Mouse (Mus musculus) heart, embryonic 16.5 days (tissue): ENCODE data around the gene Rffl. TPM values are rescaled to one million over a fixed set of nuclear protein-coding genes. Genes with fewer than 3 reads are reported as not detected.

Experiments used
- ATAC-seq: fragments of 200-750 bp; cut with Nextera tagmentation; replicated peaks from 2 replicates; pipeline ENCODE4 v1.8.0; 2017; ENCODE audit warnings: moderate number of reproducible peaks; ENCODE audit not compliant: insufficient read depth, low FRiP score; ENCODE audit errors: extremely low read depth
- H3K27ac ChIP-seq: fragments of 300-500 bp; sonication (generic); 2 replicates; pipeline ENCODE4 v1.5.1; 2014; ENCODE audit warnings: mild to moderate bottlenecking, low read length, control low read depth, moderate library complexity
- H3K27me3 ChIP-seq: fragments of 300-500 bp; sonication (generic); 2 replicates; pipeline ENCODE4 v1.6.1; 2014; ENCODE audit warnings: low read length, mixed read lengths; ENCODE audit not compliant: control insufficient read depth, insufficient read depth
- H3K36me3 ChIP-seq: fragments of 300-500 bp; sonication (generic); 2 replicates; pipeline ENCODE4 v1.6.1; 2014; ENCODE audit not compliant: control insufficient read depth, insufficient read depth
- H3K4me1 ChIP-seq: fragments of 300-500 bp; sonication (generic); 2 replicates; pipeline ENCODE4 v1.6.1; 2014; ENCODE audit warnings: low read length, mixed read lengths; ENCODE audit not compliant: control insufficient read depth, insufficient read depth
- H3K4me2 ChIP-seq: fragments of 300-500 bp; sonication (generic); 2 replicates; pipeline ENCODE4 v1.6.1; 2014; ENCODE audit warnings: low read depth, mild to moderate bottlenecking, control low read depth, low read length
- H3K4me3 ChIP-seq: fragments of 300-500 bp; sonication (generic); 2 replicates; pipeline ENCODE4 v1.5.1; 2014; ENCODE audit warnings: mild to moderate bottlenecking, control low read depth, low read length
- H3K9ac ChIP-seq: fragments of 300-500 bp; sonication (generic); 2 replicates; pipeline ENCODE4 v1.6.1; 2014; ENCODE audit warnings: low read length, control low read depth
- H3K9me3 ChIP-seq: fragments of 300-500 bp; sonication (generic); replicated peaks from 2 replicates; pipeline ENCODE4 v1.6.1; 2016; ENCODE audit warnings: low read length; ENCODE audit not compliant: control insufficient read depth
- WGBS: fragments of 180-500 bp; shearing (Covaris S2); extraction: QIAGEN DNeasy Blood & Tissue Kit; methylation state at CpG from one replicate; pipeline ENCODE4 v1.1.7; 2014; 5-methylcytosine and 5-hydroxymethylcytosine counted together
- polyA plus RNA-seq: library from polyadenylated mRNA; unstranded; fragments of >200 nt; fragmentation: Nextera tagmentation; extraction: Ambion mirVana; gene quantifications from 2 replicates; pipeline ENCODE4 v1.2.1, GENCODE M21; 2015

Gene Rffl
- polyA plus RNA-seq: 5.1 and 5.5 TPM in 2 replicates

DNA sequence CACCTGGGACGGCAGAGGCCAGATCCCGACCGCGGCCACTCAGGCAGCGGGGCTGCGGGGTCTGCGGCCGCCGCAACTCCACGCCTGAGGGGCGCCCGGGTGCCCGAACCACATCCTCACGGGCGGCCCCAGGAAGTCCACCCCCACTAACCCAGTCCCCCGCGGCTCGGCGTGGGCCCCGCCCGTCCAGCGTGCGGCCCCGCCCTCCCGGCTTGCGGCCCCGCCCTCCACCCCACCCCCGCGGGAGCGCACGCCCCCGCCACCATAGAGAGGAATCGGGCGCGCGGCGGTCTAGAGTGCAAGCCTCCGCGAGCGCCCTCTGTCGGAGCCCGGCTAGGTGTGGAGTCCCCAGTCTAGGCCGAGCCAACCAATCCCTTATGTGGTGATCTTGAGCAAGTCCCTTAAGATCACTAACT, at the start of gene Rffl:
Rffl (minus strand) TSS at position 180 of the 416 bp plus-strand sequence.
- H3K9ac ChIP-seq: peak within 1 kb of the TSS; percentile 80
- H3K4me1 ChIP-seq: peaks cover 9% of the 10 kb centered on the region
- ATAC-seq: peak; percentile 92
- H3K27me3 ChIP-seq: no peaks in the 10 kb centered on the region
- WGBS: 1% methylated on average over 43 of the region's 43 CpGs
- H3K9me3 ChIP-seq: no peaks in the 10 kb centered on the region
- peak within 1 kb of the TSS; percentile 76 for H3K4me2 ChIP-seq
- no peaks in the 10 kb centered on the region for H3K36me3 ChIP-seq
- peak within 1 kb of the TSS; percentile 65 for H3K27ac ChIP-seq
- H3K4me3 ChIP-seq: peak within 1 kb of the TSS; percentile 94

GRCm38 (mm10) chr11:82920768-82921167, 49.8 kb upstream of the Rffl start:
- Histone ChIP-seq H3K9me3 (no peaks in the 10 kb centered on the region), H3K9ac (no peak overlapping the region), H3K27ac (no peak overlapping the region), H3K36me3 (peaks cover 26% of the 10 kb centered on the region), H3K4me1 (peaks cover 8% of the 10 kb centered on the region; the same call in 1 of the 2 replicates), H3K27me3 (no peaks in the 10 kb centered on the region), H3K4me2 (no peak overlapping the region), H3K4me3 (no peak overlapping the region)
- WGBS: 48% methylated on average over 10 of the region's 10 CpGs
- no peak for ATAC-seq

GRCm38 (mm10) chr11:82914711-82915352, 43.8 kb upstream of the Rffl start:
- WGBS: 6% methylated on average over 16 of the region's 16 CpGs
- Histone ChIP-seq H3K36me3 (peaks cover 11% of the 10 kb centered on the region; the same call in 1 of the 2 replicates), H3K9me3 (no peaks in the 10 kb centered on the region), H3K27ac (no peak overlapping the region), H3K4me1 (peaks cover 26% of the 10 kb centered on the region), H3K9ac (no peak overlapping the region), H3K4me2 (peak overlapping the region; percentile 74), H3K27me3 (no peaks in the 10 kb centered on the region), H3K4me3 (peak overlapping the region; percentile 17)
- ATAC-seq: no peak

- no peaks in the 10 kb centered on the region for H3K27me3 ChIP-seq
- peak; percentile 91 for ATAC-seq
- H3K9me3 ChIP-seq: no peaks in the 10 kb centered on the region
- WGBS: 25% methylated on average over 11 of the region's 11 CpGs
- peak overlapping the region; percentile 74 for H3K4me2 ChIP-seq
- peaks cover 5% of the 10 kb centered on the region for H3K36me3 ChIP-seq
- peaks cover 41% of the 10 kb centered on the region for H3K4me1 ChIP-seq
- peak overlapping the region; percentile 59 for H3K4me3 ChIP-seq
- H3K27ac ChIP-seq: peak overlapping the region; percentile 89
- peak overlapping the region; percentile 66 for H3K9ac ChIP-seq
These were observed 39.8 kb upstream of the Rffl start for GRCm38 (mm10) chr11:82910679-82911389.

DNA sequence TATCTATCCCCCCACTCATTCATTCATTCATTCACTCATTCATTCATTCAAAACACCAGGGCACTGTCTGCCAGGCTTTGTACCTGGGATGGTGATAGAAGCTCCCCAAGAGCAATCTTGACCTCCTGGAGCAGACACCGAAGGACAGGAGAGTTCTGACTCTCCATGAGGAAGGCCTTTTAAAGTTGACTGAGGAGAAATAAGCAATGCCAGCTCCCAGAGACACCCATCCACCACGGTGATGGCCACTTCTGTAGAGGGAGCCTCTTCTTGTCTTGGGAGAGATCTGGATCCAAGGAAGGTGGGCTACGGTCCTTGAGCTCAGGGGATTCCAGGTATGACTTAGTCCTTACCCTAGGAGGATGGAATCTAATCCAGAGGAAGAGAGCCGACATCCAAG, 39.2 kb upstream of the Rffl start, which contains the start of gene Unc45b:
Unc45b (plus strand) TSS at position 301 of the 400 bp plus-strand sequence.
- Histone ChIP-seq H3K27ac (peak within 1 kb of the TSS; percentile 89), H3K9ac (peak within 1 kb of the TSS; percentile 66), H3K9me3 (no peaks in the 10 kb centered on the region), H3K36me3 (peaks cover 5% of the 10 kb centered on the region), H3K4me1 (peaks cover 41% of the 10 kb centered on the region), H3K27me3 (no peaks in the 10 kb centered on the region), H3K4me3 (peak within 1 kb of the TSS; percentile 59), H3K4me2 (peak within 1 kb of the TSS; percentile 74)
- 52% methylated on average over 4 of the region's 4 CpGs for WGBS
- ATAC-seq: no peak

DNA sequence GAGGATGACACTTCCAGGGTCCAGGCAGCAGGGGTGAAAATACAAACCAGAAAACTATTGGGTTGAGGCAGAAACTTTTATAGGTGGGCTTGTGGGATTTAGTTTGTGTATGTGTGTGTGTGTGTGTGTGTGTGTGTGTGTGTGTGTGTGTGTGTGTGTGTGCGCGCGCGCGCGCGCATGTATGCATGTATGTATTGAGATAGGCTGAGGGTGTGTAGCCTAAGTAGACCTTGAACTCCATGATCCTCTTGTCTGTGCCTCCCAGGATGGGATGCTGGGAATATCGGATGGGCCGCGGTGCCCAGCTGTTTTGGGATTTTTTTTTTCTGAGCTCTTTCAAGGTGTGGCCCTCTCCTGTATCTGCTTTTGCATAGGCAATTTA, 37.6 kb upstream of the Rffl start:
- 83% methylated on average over 3 of the region's 10 CpGs for WGBS
- H3K9me3 ChIP-seq: no peaks in the 10 kb centered on the region
- H3K27ac ChIP-seq: 0 out of 2 replicates have a peak overlapping the region, but pooled peaks have one; percentile 23
- peak overlapping the region; percentile 83 for H3K4me2 ChIP-seq
- H3K4me1 ChIP-seq: peaks cover 28% of the 10 kb centered on the region
- peaks cover 17% of the 10 kb centered on the region for H3K36me3 ChIP-seq
- H3K9ac ChIP-seq: peak overlapping the region; percentile 86
- H3K27me3 ChIP-seq: no peaks in the 10 kb centered on the region
- ATAC-seq: no peak
- H3K4me3 ChIP-seq: peak overlapping the region; percentile 83

GRCm38 (mm10) chr11:82907651-82908607, 36.9 kb upstream of the Rffl start, which contains the start of gene Nle1:
Nle1 (minus strand) TSS chr11:82908411.
- Histone ChIP-seq H3K36me3 (peaks cover 21% of the 10 kb centered on the region), H3K4me1 (peaks cover 24% of the 10 kb centered on the region), H3K27ac (0 out of 2 replicates have a peak within 1 kb of the TSS, but pooled peaks have one; percentile 23), H3K4me2 (peak within 1 kb of the TSS; percentile 83), H3K27me3 (no peaks in the 10 kb centered on the region), H3K9ac (peak within 1 kb of the TSS; percentile 86), H3K9me3 (no peaks in the 10 kb centered on the region), H3K4me3 (peak within 1 kb of the TSS; percentile 83)
- peak; percentile 21; the same call in 1 of the 2 replicates for ATAC-seq
- WGBS: 2% methylated on average over 73 of the region's 73 CpGs

DNA sequence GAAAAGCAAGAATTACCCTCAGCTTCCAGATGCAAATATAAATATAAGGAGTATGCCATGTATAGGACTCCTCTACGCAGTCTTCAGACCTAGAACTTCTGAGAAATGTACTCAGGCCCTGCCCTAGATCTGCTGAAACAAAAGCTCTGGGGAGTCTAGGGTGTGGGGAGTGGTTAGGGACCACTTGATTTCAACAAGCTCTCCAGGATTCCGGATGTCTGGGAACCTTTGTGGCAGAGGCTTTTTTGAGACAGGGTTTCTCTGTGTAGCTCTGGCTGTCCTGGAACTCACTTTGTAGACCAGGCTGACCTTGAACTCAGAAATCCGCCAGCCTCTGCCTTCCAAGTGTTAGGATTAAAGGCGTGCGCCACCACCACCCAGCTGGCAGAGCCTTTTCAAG, 34.8 kb upstream of the Rffl start:
- H3K4me2 ChIP-seq: no peak overlapping the region
- H3K4me1 ChIP-seq: peaks cover 21% of the 10 kb centered on the region
- H3K27ac ChIP-seq: no peak overlapping the region
- no peaks in the 10 kb centered on the region for H3K27me3 ChIP-seq
- no peak for ATAC-seq
- 90% methylated on average over 5 of the region's 5 CpGs for WGBS
- no peak overlapping the region for H3K9ac ChIP-seq
- H3K4me3 ChIP-seq: no peak overlapping the region
- no peaks in the 10 kb centered on the region for H3K9me3 ChIP-seq
- peaks cover 36% of the 10 kb centered on the region for H3K36me3 ChIP-seq
